Mouse (Mus musculus) layer of hippocampus, adult 11-12 months (tissue): ENCODE data around the gene Ilk.
"Not testable (repeated sequence)": the region's sequence is repeated elsewhere in the genome, so short reads cannot be mapped to it uniquely, and the experiment has no call there.

Source experiments
- DNase-seq: peaks from one replicate; pipeline ENCODE4 v3.0.0; 2022; ENCODE audit warnings: low spot score

Gene Ilk

GRCm38 (mm10) chr7:105736264-105736901 is at the start of gene Ilk:
TSS of gene Ilk (plus strand) at chr7:105736592.
- DNase-seq: peak; percentile 95

- DNase-seq: no peak
These were observed 45.5 kb upstream of the Ilk start for GRCm38 (mm10) chr7:105690875-105691274.

GRCm38 (mm10) chr7:105703184-105703583 is 33.2 kb upstream of the Ilk start:
- DNase-seq: peak; percentile 45

GRCm38 (mm10) chr7:105703816-105704215 is 32.6 kb upstream of the Ilk start:
- no peak for DNase-seq

- DNase-seq: no peak
These were observed 27.7 kb upstream of the Ilk start for GRCm38 (mm10) chr7:105708733-105709132.

GRCm38 (mm10) chr7:105715366-105715765 is 21.0 kb upstream of the Ilk start:
- DNase-seq: no peak

GRCm38 (mm10) chr7:105721916-105722315 is 14.5 kb upstream of the Ilk start:
- DNase-seq: no peak

GRCm38 (mm10) chr7:105726144-105726979 is 10.0 kb upstream of the Ilk start:
- DNase-seq: peak; percentile 78

- no peak for DNase-seq
These were observed 9.4 kb upstream of the Ilk start for GRCm38 (mm10) chr7:105726980-105727325.

GRCm38 (mm10) chr7:105728701-105729428 is 7.5 kb upstream of the Ilk start:
- no peak for DNase-seq

GRCm38 (mm10) chr7:105733836-105734235 is 2.6 kb upstream of the Ilk start:
- no peak for DNase-seq

GRCm38 (mm10) chr7:105734826-105735225 is 1.6 kb upstream of the Ilk start:
- DNase-seq: no peak

GRCm38 (mm10) chr7:105735464-105735863 is 928 bp upstream of the Ilk start:
- DNase-seq: not testable (repeated sequence)

- peak; percentile 42 for DNase-seq
These were observed 624 bp downstream of the Ilk start, which contains the start of gene Rrp8 for GRCm38 (mm10) chr7:105736911-105737521. TSS of gene Rrp8 (minus strand) at chr7:105737385.

- no peak for DNase-seq
These were observed 1.3 kb downstream of the Ilk start for GRCm38 (mm10) chr7:105737648-105738047.

GRCm38 (mm10) chr7:105738286-105738685 is 1.9 kb downstream of the Ilk start:
- DNase-seq: no peak

GRCm38 (mm10) chr7:105738948-105739347 is 2.6 kb downstream of the Ilk start:
- DNase-seq: no peak

GRCm38 (mm10) chr7:105740089-105740795 is 3.9 kb downstream of the Ilk start:
- no peak for DNase-seq

GRCm38 (mm10) chr7:105740851-105741250 is 4.5 kb downstream of the Ilk start:
- no peak for DNase-seq

- no peak for DNase-seq
These were observed 5.6 kb downstream of the Ilk start for GRCm38 (mm10) chr7:105741978-105742377.

GRCm38 (mm10) chr7:105742539-105743215 is 6.3 kb downstream of the Ilk start:
- not testable (repeated sequence) for DNase-seq
